Mouse (Mus musculus): ENCODE data around the gene Togaram1. TPM values are rescaled to one million over a fixed set of nuclear protein-coding genes. Genes with fewer than 3 reads are reported as not detected.

The Togaram1 gene
- polyA plus RNA-seq, 1 experiment from 2014 or later = 23.4 TPM

- Histone ChIP-seq H3K4me3 (ENCODE audit: low read length) (peak overlapping the region; percentile 96), H3K27ac (ENCODE audit: low read length) (no peak overlapping the region), H3K27me3 (replicated peaks; ENCODE audit: control insufficient read depth, insufficient read depth, low read length) (no peaks in the 10 kb centered on the region), H3K4me2 (ENCODE audit: low read depth, low read length) (peak overlapping the region; percentile 66), H3K9me3 (ENCODE audit: control insufficient read depth, low read length) (no peaks in the 10 kb centered on the region), H3K4me1 (ENCODE audit: control insufficient read depth, insufficient read depth, low read length) (peaks cover 14% of the 10 kb centered on the region), H3K36me3 (ENCODE audit: control insufficient read depth, insufficient read depth, low read length) (no peaks in the 10 kb centered on the region), H3K9ac (ENCODE audit: low read depth, low read length) (peak overlapping the region; percentile 97)
- ATAC-seq = peak; percentile 14; the same call in 1 of the 2 replicates
- WGBS = 11% methylated on average over 18 of the region's 18 CpGs
Observed at GRCm38 (mm10) chr12:65036892-65037545, 71.4 kb downstream of the Togaram1 start.

- Histone ChIP-seq H3K9ac (ENCODE audit: low read depth, low read length) (no peak overlapping the region; the same call in 1 of the 2 replicates), H3K9me3 (ENCODE audit: control insufficient read depth, low read length) (no peaks in the 10 kb centered on the region), H3K4me3 (ENCODE audit: low read length) (peak overlapping the region; percentile 96), H3K36me3 (ENCODE audit: control insufficient read depth, insufficient read depth, low read length) (no peaks in the 10 kb centered on the region), H3K4me2 (ENCODE audit: low read depth, low read length) (peak overlapping the region; percentile 66), H3K27me3 (replicated peaks; ENCODE audit: control insufficient read depth, insufficient read depth, low read length) (no peaks in the 10 kb centered on the region), H3K4me1 (ENCODE audit: control insufficient read depth, insufficient read depth, low read length) (peaks cover 14% of the 10 kb centered on the region), H3K27ac (ENCODE audit: low read length) (no peak overlapping the region)
- 17% methylated on average over 4 of the region's 4 CpGs for WGBS
- ATAC-seq = 0 out of 2 replicates have a peak, but pooled peaks have one; percentile 27
Observed at GRCm38 (mm10) chr12:65037546-65037937, 71.9 kb downstream of the Togaram1 start.

GRCm38 (mm10) chr12:65048799-65049198, 83.2 kb downstream of the Togaram1 start:
- Histone ChIP-seq H3K36me3 (ENCODE audit: control insufficient read depth, insufficient read depth, low read length) (peaks cover 7% of the 10 kb centered on the region; the same call in 1 of the 2 replicates), H3K9me3 (ENCODE audit: control insufficient read depth, low read length) (no peaks in the 10 kb centered on the region), H3K4me2 (ENCODE audit: low read depth, low read length) (no peak overlapping the region), H3K4me1 (ENCODE audit: control insufficient read depth, insufficient read depth, low read length) (no peaks in the 10 kb centered on the region), H3K27me3 (replicated peaks; ENCODE audit: control insufficient read depth, insufficient read depth, low read length) (no peaks in the 10 kb centered on the region), H3K27ac (ENCODE audit: low read length) (no peak overlapping the region), H3K9ac (ENCODE audit: low read depth, low read length) (no peak overlapping the region), H3K4me3 (ENCODE audit: low read length) (no peak overlapping the region)
- ATAC-seq = no peak

GRCm38 (mm10) chr12:65058203-65058602, 92.6 kb downstream of the Togaram1 start:
- H3K9ac ChIP-seq (ENCODE audit: low read depth, low read length) = no peak overlapping the region
- no peaks in the 10 kb centered on the region for H3K27me3 ChIP-seq (replicated peaks; ENCODE audit: control insufficient read depth, insufficient read depth, low read length)
- H3K4me2 ChIP-seq (ENCODE audit: low read depth, low read length) = no peak overlapping the region
- peaks cover 2% of the 10 kb centered on the region; the same call in 1 of the 2 replicates for H3K36me3 ChIP-seq (ENCODE audit: control insufficient read depth, insufficient read depth, low read length)
- no peak overlapping the region for H3K27ac ChIP-seq (ENCODE audit: low read length)
- H3K9me3 ChIP-seq (ENCODE audit: control insufficient read depth, low read length) = no peaks in the 10 kb centered on the region
- 77% methylated on average over 2 of the region's 2 CpGs for WGBS
- no peak for ATAC-seq
- no peaks in the 10 kb centered on the region for H3K4me1 ChIP-seq (ENCODE audit: control insufficient read depth, insufficient read depth, low read length)
- H3K4me3 ChIP-seq (ENCODE audit: low read length) = no peak overlapping the region

- ATAC-seq = no peak
- Histone ChIP-seq H3K4me2 (ENCODE audit: low read depth, low read length) (no peak overlapping the region), H3K4me3 (ENCODE audit: low read length) (no peak overlapping the region), H3K27me3 (replicated peaks; ENCODE audit: control insufficient read depth, insufficient read depth, low read length) (no peaks in the 10 kb centered on the region), H3K36me3 (ENCODE audit: control insufficient read depth, insufficient read depth, low read length) (peaks cover 6% of the 10 kb centered on the region), H3K9ac (ENCODE audit: low read depth, low read length) (no peak overlapping the region), H3K9me3 (ENCODE audit: control insufficient read depth, low read length) (no peaks in the 10 kb centered on the region), H3K27ac (ENCODE audit: low read length) (no peak overlapping the region), H3K4me1 (ENCODE audit: control insufficient read depth, insufficient read depth, low read length) (no peaks in the 10 kb centered on the region)
Observed at GRCm38 (mm10) chr12:65061082-65061481, 95.5 kb downstream of the Togaram1 start.

- no peak overlapping the region for H3K4me2 ChIP-seq (ENCODE audit: low read depth, low read length)
- H3K9me3 ChIP-seq (ENCODE audit: control insufficient read depth, low read length) = no peaks in the 10 kb centered on the region
- no peak overlapping the region for H3K27ac ChIP-seq (ENCODE audit: low read length)
- H3K4me1 ChIP-seq (ENCODE audit: control insufficient read depth, insufficient read depth, low read length) = no peaks in the 10 kb centered on the region
- ATAC-seq = no peak
- H3K36me3 ChIP-seq (ENCODE audit: control insufficient read depth, insufficient read depth, low read length) = peaks cover 9% of the 10 kb centered on the region
- no peaks in the 10 kb centered on the region for H3K27me3 ChIP-seq (replicated peaks; ENCODE audit: control insufficient read depth, insufficient read depth, low read length)
- no peak overlapping the region for H3K9ac ChIP-seq (ENCODE audit: low read depth, low read length)
- WGBS = 64% methylated on average over 2 of the region's 2 CpGs
- H3K4me3 ChIP-seq (ENCODE audit: low read length) = no peak overlapping the region
Observed at GRCm38 (mm10) chr12:65065241-65065640, 99.6 kb downstream of the Togaram1 start.

- no peak overlapping the region for H3K27ac ChIP-seq (ENCODE audit: low read length)
- H3K4me1 ChIP-seq (ENCODE audit: control insufficient read depth, insufficient read depth, low read length) = 0 out of 2 replicates have a peak, but pooled peaks cover 2% of the 10 kb centered on the region
- no peak overlapping the region for H3K4me2 ChIP-seq (ENCODE audit: low read depth, low read length)
- no peak for ATAC-seq
- H3K9ac ChIP-seq (ENCODE audit: low read depth, low read length) = no peak overlapping the region
- no peaks in the 10 kb centered on the region for H3K9me3 ChIP-seq (ENCODE audit: control insufficient read depth, low read length)
- WGBS = 57% methylated on average over 3 of the region's 3 CpGs
- peaks cover 7% of the 10 kb centered on the region for H3K36me3 ChIP-seq (ENCODE audit: control insufficient read depth, insufficient read depth, low read length)
- H3K4me3 ChIP-seq (ENCODE audit: low read length) = no peak overlapping the region
- H3K27me3 ChIP-seq (replicated peaks; ENCODE audit: control insufficient read depth, insufficient read depth, low read length) = no peaks in the 10 kb centered on the region
Observed at GRCm38 (mm10) chr12:65066234-65066633, 100.6 kb downstream of the Togaram1 start.

GRCm38 (mm10) chr12:65068409-65068808, 102.8 kb downstream of the Togaram1 start:
- 63% methylated on average over 4 of the region's 4 CpGs for WGBS
- no peak overlapping the region for H3K9ac ChIP-seq (ENCODE audit: low read depth, low read length)
- H3K9me3 ChIP-seq (ENCODE audit: control insufficient read depth, low read length) = no peaks in the 10 kb centered on the region
- no peak overlapping the region for H3K4me3 ChIP-seq (ENCODE audit: low read length)
- no peak for ATAC-seq
- no peaks in the 10 kb centered on the region for H3K27me3 ChIP-seq (replicated peaks; ENCODE audit: control insufficient read depth, insufficient read depth, low read length)
- H3K27ac ChIP-seq (ENCODE audit: low read length) = no peak overlapping the region
- peaks cover 6% of the 10 kb centered on the region for H3K36me3 ChIP-seq (ENCODE audit: control insufficient read depth, insufficient read depth, low read length)
- no peak overlapping the region for H3K4me2 ChIP-seq (ENCODE audit: low read depth, low read length)
- H3K4me1 ChIP-seq (ENCODE audit: control insufficient read depth, insufficient read depth, low read length) = 0 out of 2 replicates have a peak, but pooled peaks cover 2% of the 10 kb centered on the region
